Mouse (Mus musculus): ENCODE measurements around the gene Satl1. TPM values are rescaled to one million over a fixed set of nuclear protein-coding genes. Genes with fewer than 3 reads are reported as not detected.
"Not testable (repeated sequence)": the region's sequence is repeated elsewhere in the genome, so short reads cannot be mapped to it uniquely, and the experiment has no call there.

Gene Satl1
- not detected in 2 replicates for polyA plus RNA-seq (2014; fragmentation: Nextera tagmentation; extraction: Ambion mirVana)

DNA sequence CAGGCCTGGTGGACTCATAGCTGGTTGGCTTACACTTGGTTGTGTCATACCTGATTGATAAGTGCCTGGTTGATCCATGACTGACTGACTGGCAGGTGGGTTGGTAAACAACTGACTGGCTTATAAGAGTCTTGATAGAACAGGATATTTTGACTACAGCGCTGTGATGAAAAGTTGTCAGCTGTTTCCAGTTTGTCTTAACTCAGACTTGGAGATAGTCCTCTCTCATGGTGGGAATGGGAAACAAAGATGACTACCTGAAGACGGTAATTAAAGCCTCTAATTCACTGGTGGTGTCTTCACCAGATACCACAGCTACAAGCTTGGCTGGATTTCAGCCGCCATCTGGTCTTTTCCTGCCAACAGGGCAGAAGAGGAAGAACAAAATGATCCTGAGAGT, at the start of gene Satl1:
Gene Satl1, minus strand, starts transcription at position 101 of the 400 bp plus-strand sequence.
- Histone ChIP-seq H3K36me3 (ENCODE audit: control insufficient read depth, insufficient read depth, low read length) (no peaks in the 10 kb centered on the region), H3K4me1 (ENCODE audit: control insufficient read depth, insufficient read depth, low read length) (no peaks in the 10 kb centered on the region), H3K4me2 (ENCODE audit: low read depth, severe bottlenecking) (no peak within 1 kb of the TSS), H3K4me3 (ENCODE audit: low read depth, low read length) (no peak within 1 kb of the TSS), H3K27me3 (ENCODE audit: control insufficient read depth, insufficient read depth, low read length) (no peaks in the 10 kb centered on the region), H3K9me3 (ENCODE audit: control insufficient read depth, low read length) (no peaks in the 10 kb centered on the region), H3K9ac (ENCODE audit: low read length) (no peak within 1 kb of the TSS), H3K27ac (replicated peaks; ENCODE audit: low read depth, low read length) (no peak within 1 kb of the TSS)
- WGBS, result 91% methylated on average over 3 of the region's 3 CpGs
- ATAC-seq (ENCODE audit: insufficient number of reproducible peaks, low FRiP score, low TSS enrichment, low read depth), result no peak
- no peak for DNase-seq (ENCODE audit: low spot score)

- Histone ChIP-seq H3K4me2 (ENCODE audit: low read depth, severe bottlenecking) (no peak overlapping the region), H3K9ac (ENCODE audit: low read length) (no peak overlapping the region), H3K9me3 (ENCODE audit: control insufficient read depth, low read length) (no peaks in the 10 kb centered on the region), H3K27ac (replicated peaks; ENCODE audit: low read depth, low read length) (no peak overlapping the region), H3K36me3 (ENCODE audit: control insufficient read depth, insufficient read depth, low read length) (no peaks in the 10 kb centered on the region), H3K4me3 (ENCODE audit: low read depth, low read length) (no peak overlapping the region), H3K27me3 (ENCODE audit: control insufficient read depth, insufficient read depth, low read length) (no peaks in the 10 kb centered on the region), H3K4me1 (ENCODE audit: control insufficient read depth, insufficient read depth, low read length) (no peaks in the 10 kb centered on the region)
- ATAC-seq (ENCODE audit: insufficient number of reproducible peaks, low FRiP score, low TSS enrichment, low read depth) (no peak), DNase-seq (ENCODE audit: low spot score) (no peak)
- WGBS, result 90% methylated on average over 2 of the region's 2 CpGs
These were observed 31.5 kb upstream of the Satl1 start for GRCm38 (mm10) chrX:112438064-112438463.

- ATAC-seq (ENCODE audit: insufficient number of reproducible peaks, low FRiP score, low TSS enrichment, low read depth) (no peak), DNase-seq (ENCODE audit: low spot score) (no peak)
- Histone ChIP-seq H3K9ac (ENCODE audit: low read length) (no peak overlapping the region), H3K27me3 (ENCODE audit: control insufficient read depth, insufficient read depth, low read length) (no peaks in the 10 kb centered on the region), H3K4me3 (ENCODE audit: low read depth, low read length) (no peak overlapping the region), H3K9me3 (ENCODE audit: control insufficient read depth, low read length) (no peaks in the 10 kb centered on the region), H3K4me2 (ENCODE audit: low read depth, severe bottlenecking) (no peak overlapping the region), H3K36me3 (ENCODE audit: control insufficient read depth, insufficient read depth, low read length) (no peaks in the 10 kb centered on the region), H3K4me1 (ENCODE audit: control insufficient read depth, insufficient read depth, low read length) (no peaks in the 10 kb centered on the region), H3K27ac (replicated peaks; ENCODE audit: low read depth, low read length) (no peak overlapping the region)
- 82% methylated on average over 1 of the region's 1 CpGs for WGBS
These were observed 31.0 kb upstream of the Satl1 start for GRCm38 (mm10) chrX:112437580-112437979.

- not testable (repeated sequence) for H3K4me3 ChIP-seq (ENCODE audit: low read depth, low read length); ATAC-seq (ENCODE audit: insufficient number of reproducible peaks, low FRiP score, low TSS enrichment, low read depth); H3K27ac ChIP-seq (replicated peaks; ENCODE audit: low read depth, low read length); H3K9me3 ChIP-seq (ENCODE audit: control insufficient read depth, low read length); H3K36me3 ChIP-seq (ENCODE audit: control insufficient read depth, insufficient read depth, low read length); H3K27me3 ChIP-seq (ENCODE audit: control insufficient read depth, insufficient read depth, low read length); H3K4me2 ChIP-seq (ENCODE audit: low read depth, severe bottlenecking); H3K9ac ChIP-seq (ENCODE audit: low read length); H3K4me1 ChIP-seq (ENCODE audit: control insufficient read depth, insufficient read depth, low read length)
- 42% methylated on average over 2 of the region's 2 CpGs for WGBS
- DNase-seq (ENCODE audit: low spot score), result peak; percentile 23
These were observed 16.4 kb upstream of the Satl1 start for GRCm38 (mm10) chrX:112422998-112423397.

DNA sequence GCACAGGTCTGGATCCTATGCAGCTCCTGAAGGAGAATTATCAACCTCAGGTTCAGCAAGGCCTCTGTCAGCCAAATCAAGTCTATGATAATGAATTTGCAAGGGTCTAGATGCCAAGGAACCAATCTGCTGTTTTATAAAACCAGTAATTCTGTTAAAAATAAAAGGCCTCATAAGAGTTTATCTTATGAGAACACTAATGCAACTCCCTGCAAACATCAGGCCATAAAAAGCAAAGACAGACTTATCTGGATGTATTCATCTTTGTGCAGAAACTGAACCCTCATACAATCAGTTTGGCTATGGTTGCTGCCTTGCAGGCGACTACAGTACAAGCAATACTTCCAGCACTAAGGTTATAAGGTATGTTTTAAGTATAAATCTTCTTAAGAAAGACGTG, 5.7 kb upstream of the Satl1 start:
- Histone ChIP-seq H3K9me3 (ENCODE audit: control insufficient read depth, low read length) (no peaks in the 10 kb centered on the region), H3K4me1 (ENCODE audit: control insufficient read depth, insufficient read depth, low read length) (no peaks in the 10 kb centered on the region), H3K27ac (replicated peaks; ENCODE audit: low read depth, low read length) (no peak overlapping the region), H3K9ac (ENCODE audit: low read length) (no peak overlapping the region), H3K27me3 (ENCODE audit: control insufficient read depth, insufficient read depth, low read length) (no peaks in the 10 kb centered on the region), H3K4me3 (ENCODE audit: low read depth, low read length) (no peak overlapping the region), H3K36me3 (ENCODE audit: control insufficient read depth, insufficient read depth, low read length) (no peaks in the 10 kb centered on the region), H3K4me2 (ENCODE audit: low read depth, severe bottlenecking) (no peak overlapping the region)
- DNase-seq (ENCODE audit: low spot score) (no peak), ATAC-seq (ENCODE audit: insufficient number of reproducible peaks, low FRiP score, low TSS enrichment, low read depth) (no peak)
- 70% methylated on average over 2 of the region's 2 CpGs for WGBS

GRCm38 (mm10) chrX:112370577-112371410, 35.8 kb downstream of the Satl1 start:
- DNase-seq (ENCODE audit: low spot score) (peak; percentile 52), ATAC-seq (ENCODE audit: insufficient number of reproducible peaks, low FRiP score, low TSS enrichment, low read depth) (peak; percentile 99)
- not testable (repeated sequence) for H3K27me3 ChIP-seq (ENCODE audit: control insufficient read depth, insufficient read depth, low read length); H3K27ac ChIP-seq (replicated peaks; ENCODE audit: low read depth, low read length); H3K4me1 ChIP-seq (ENCODE audit: control insufficient read depth, insufficient read depth, low read length); H3K4me3 ChIP-seq (ENCODE audit: low read depth, low read length); H3K4me2 ChIP-seq (ENCODE audit: low read depth, severe bottlenecking); H3K9ac ChIP-seq (ENCODE audit: low read length); H3K9me3 ChIP-seq (ENCODE audit: control insufficient read depth, low read length); H3K36me3 ChIP-seq (ENCODE audit: control insufficient read depth, insufficient read depth, low read length)
- WGBS, result 86% methylated on average over 5 of the region's 5 CpGs

DNA sequence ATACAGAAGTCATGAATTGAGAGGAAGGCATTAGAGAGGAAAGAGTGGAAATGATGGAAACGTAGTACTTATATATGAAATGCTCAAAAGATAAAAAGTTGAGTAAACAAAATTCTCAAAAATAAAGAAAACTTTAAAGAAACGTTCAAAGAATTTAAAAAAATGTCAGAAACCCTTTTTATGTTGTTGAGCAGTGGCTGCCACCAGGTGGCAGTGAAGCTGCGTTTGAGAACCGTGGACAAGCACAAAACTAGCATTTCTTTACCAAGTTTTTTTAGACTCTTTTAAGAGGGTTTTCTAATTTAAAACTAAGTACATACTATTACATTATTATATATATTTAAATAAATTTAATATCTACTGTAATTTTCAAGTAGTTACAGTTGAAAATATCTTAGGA, 38.2 kb downstream of the Satl1 start:
- Histone ChIP-seq H3K4me2 (ENCODE audit: low read depth, severe bottlenecking) (no peak overlapping the region), H3K27me3 (ENCODE audit: control insufficient read depth, insufficient read depth, low read length) (no peaks in the 10 kb centered on the region), H3K9me3 (ENCODE audit: control insufficient read depth, low read length) (peaks cover 6% of the 10 kb centered on the region; the same call in 1 of the 2 replicates), H3K4me1 (ENCODE audit: control insufficient read depth, insufficient read depth, low read length) (no peaks in the 10 kb centered on the region), H3K27ac (replicated peaks; ENCODE audit: low read depth, low read length) (no peak overlapping the region), H3K4me3 (ENCODE audit: low read depth, low read length) (no peak overlapping the region), H3K36me3 (ENCODE audit: control insufficient read depth, insufficient read depth, low read length) (no peaks in the 10 kb centered on the region), H3K9ac (ENCODE audit: low read length) (no peak overlapping the region)
- DNase-seq (ENCODE audit: low spot score) (no peak), ATAC-seq (ENCODE audit: insufficient number of reproducible peaks, low FRiP score, low TSS enrichment, low read depth) (no peak)
- whole genome bisulfite sequencing, result 43% methylated on average over 4 of the region's 4 CpGs

GRCm38 (mm10) chrX:112348395-112348791, 58.2 kb downstream of the Satl1 start:
- no peaks in the 10 kb centered on the region for H3K4me1 ChIP-seq (ENCODE audit: control insufficient read depth, insufficient read depth, low read length)
- 49% methylated on average over 3 of the region's 3 CpGs for WGBS
- H3K9ac ChIP-seq (ENCODE audit: low read length), result no peak overlapping the region
- no peak for DNase-seq (ENCODE audit: low spot score)
- no peaks in the 10 kb centered on the region for H3K36me3 ChIP-seq (ENCODE audit: control insufficient read depth, insufficient read depth, low read length)
- H3K27me3 ChIP-seq (ENCODE audit: control insufficient read depth, insufficient read depth, low read length), result no peaks in the 10 kb centered on the region
- H3K4me3 ChIP-seq (ENCODE audit: low read depth, low read length), result no peak overlapping the region
- H3K9me3 ChIP-seq (ENCODE audit: control insufficient read depth, low read length), result no peaks in the 10 kb centered on the region
- H3K4me2 ChIP-seq (ENCODE audit: low read depth, severe bottlenecking), result no peak overlapping the region
- ATAC-seq (ENCODE audit: insufficient number of reproducible peaks, low FRiP score, low TSS enrichment, low read depth), result no peak
- H3K27ac ChIP-seq (replicated peaks; ENCODE audit: low read depth, low read length), result no peak overlapping the region

Measured in limb, embryonic 11.5 days (tissue).